Mouse (Mus musculus): ENCODE results near the gene Fkbp1a.

DNA sequence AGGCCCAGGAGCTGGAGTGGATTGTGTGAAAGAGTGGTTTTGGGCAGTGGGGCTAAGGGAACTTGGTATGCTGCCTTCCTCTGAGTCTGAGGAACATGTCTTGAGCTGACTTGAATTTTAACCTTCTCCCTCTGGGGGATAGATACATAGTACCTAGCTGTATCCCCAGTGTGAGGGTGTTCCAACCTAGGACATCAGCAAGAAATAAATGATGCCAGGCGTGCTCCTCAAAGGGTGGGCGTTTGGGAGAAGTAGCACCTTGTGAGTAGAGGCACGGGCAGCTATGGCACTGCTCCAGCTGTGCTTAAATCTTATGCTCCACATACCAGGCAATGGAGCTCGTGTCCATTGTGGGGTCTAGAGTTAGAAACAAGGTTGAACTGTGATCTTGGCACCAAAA is 4.3 kb downstream of the Fkbp1a start:
- TF ChIP-seq CTCF (IDR thresholded peaks at IDR 0.05; ENCODE audit: low read depth) (no peak), EP300 (IDR thresholded peaks at IDR 0.05; ENCODE audit: low read depth) (no peak)

Measured in liver, postnatal 0 days (tissue).